Mouse (Mus musculus) CD4-positive naive resting alpha-beta T cell, adult 57 days (primary cell): ENCODE results near the gene Olfr890. TPM values are rescaled to one million over a fixed set of nuclear protein-coding genes. Genes with fewer than 3 reads are reported as not detected.

Source experiments
- total RNA-seq: library from RNA; stranded (reverse); gene quantifications from one replicate; pipeline ENCODE4 v1.2.4, GENCODE M21; 2023

The Olfr890 gene
- total RNA-seq: not detected

DNA sequence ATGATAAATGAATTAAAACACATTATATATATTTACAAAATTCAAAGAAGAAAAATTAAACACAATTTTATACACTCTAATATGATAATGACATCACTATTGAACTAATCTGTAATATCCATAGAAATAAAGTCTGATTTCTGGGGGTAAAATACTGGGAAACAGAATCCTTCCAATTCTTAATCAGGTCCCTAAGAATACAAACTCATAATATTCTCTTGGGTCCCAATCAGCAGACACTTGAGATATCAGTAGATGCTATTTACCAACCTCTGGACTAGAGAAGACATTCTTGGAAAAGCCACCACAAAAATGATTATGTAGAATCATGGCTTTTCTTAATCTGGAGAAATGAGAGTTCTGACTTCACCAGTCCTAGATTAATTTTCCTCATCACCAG, at the start of gene Olfr890:
TSS of gene Olfr890 (plus strand) at position 301 of the 400 bp plus-strand sequence.

DNA sequence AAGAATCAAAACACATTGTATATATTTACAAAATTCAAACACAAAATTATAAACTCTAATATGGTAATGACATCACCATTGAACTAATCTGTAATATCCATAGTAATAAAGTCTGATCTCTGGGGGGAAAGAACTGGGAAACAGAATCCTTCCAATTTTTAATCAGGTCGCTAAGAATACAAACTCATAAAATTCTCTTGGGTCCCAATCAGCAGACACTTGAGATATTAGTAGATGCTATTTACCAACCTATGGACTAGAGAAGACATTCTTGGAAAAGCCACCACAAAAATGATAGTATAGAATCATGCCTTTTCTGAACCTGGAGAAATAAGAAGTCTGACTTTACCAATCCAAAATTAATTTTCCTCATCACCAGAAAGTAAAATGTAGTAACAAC, 34.5 kb upstream of the Olfr890 start, which contains the start of gene Olfr888:
TSS of gene Olfr888 (plus strand) at position 301 of the 400 bp plus-strand sequence.

DNA sequence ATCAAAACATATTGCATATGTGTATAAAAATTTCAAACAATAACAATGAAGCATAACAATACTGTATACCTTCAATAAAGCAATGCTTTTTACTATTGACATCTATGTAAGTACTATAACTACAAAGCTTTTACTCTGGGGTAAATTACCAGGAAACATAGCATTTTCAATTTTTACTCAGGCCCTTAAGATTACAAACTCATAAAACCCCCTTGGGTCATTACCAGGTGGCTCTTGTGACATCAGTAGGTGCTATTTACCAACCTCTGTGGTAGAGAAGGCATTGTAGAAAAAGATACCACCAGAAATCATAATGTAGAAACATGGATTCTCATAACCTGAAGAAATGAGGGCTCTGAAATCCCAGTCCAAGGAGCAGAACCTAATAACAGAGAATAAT, 27.4 kb upstream of the Olfr890 start, which contains the start of gene Olfr889:
TSS of gene Olfr889 (plus strand) at position 301 of the 400 bp plus-strand sequence.

DNA sequence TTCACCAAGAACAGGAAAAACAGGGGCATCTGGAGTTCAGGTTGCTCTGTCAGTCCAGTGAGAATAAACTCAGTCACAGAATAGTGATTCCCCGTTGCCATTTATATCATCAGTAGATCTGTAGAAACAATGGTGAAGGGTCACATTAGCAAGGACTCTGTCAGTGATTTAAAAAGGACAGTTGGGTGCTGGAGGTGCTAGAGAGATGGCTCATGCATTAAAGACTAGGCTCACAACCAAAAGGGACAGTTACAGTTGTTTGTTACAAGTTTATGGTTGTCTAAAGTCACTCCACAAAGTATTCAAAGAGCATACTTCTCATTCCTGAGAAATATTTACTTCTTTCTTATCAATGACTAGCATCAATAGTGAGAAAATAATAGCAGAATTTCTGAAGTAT, 38.4 kb downstream of the Olfr890 start, which contains the start of gene Olfr891:
TSS of gene Olfr891 (minus strand) at position 101 of the 400 bp plus-strand sequence.

Other genes with a start within 250 kb of the Olfr890 start
- gene Olfr145, start 245.8 kb upstream of the Olfr890 start, total RNA-seq: not detected
- not detected for gene Olfr878, start 224.7 kb upstream of the Olfr890 start, total RNA-seq
- gene Olfr881, start 150.7 kb upstream of the Olfr890 start, total RNA-seq: not detected
- not detected for gene Olfr883, start 116.7 kb upstream of the Olfr890 start, total RNA-seq
- not detected for gene Olfr884, start 96.0 kb upstream of the Olfr890 start, total RNA-seq
- not detected for gene Olfr885, start 81.2 kb upstream of the Olfr890 start, total RNA-seq
- not detected for gene Olfr887, start 58.4 kb upstream of the Olfr890 start, total RNA-seq
- gene Olfr888, start 34.4 kb upstream of the Olfr890 start, total RNA-seq: not detected
- not detected for gene Olfr889, start 27.3 kb upstream of the Olfr890 start, total RNA-seq
- gene Olfr891, start 38.3 kb downstream of the Olfr890 start, total RNA-seq: not detected
- not detected for gene Olfr893, start 65.8 kb downstream of the Olfr890 start, total RNA-seq
- gene Olfr894, start 75.5 kb downstream of the Olfr890 start, total RNA-seq: not detected
- not detected for gene Olfr143, start 110.3 kb downstream of the Olfr890 start, total RNA-seq
- not detected for gene Olfr895, start 125.3 kb downstream of the Olfr890 start, total RNA-seq
- not detected for gene Olfr896-ps1, start 148.6 kb downstream of the Olfr890 start, total RNA-seq
- not detected for gene Olfr25, start 186.5 kb downstream of the Olfr890 start, total RNA-seq
- gene Olfr898, start 205.9 kb downstream of the Olfr890 start, total RNA-seq: not detected
- not detected for gene Olfr250, start 224.4 kb downstream of the Olfr890 start, total RNA-seq
- not detected for gene Olfr251, start 234.6 kb downstream of the Olfr890 start, total RNA-seq